Mouse (Mus musculus): ENCODE results near the gene Ncam1. TPM values are rescaled to one million over a fixed set of nuclear protein-coding genes. Genes with fewer than 3 reads are reported as not detected.
A peak's percentile ranks its signal among the peaks of the same experiment; 100 is the strongest.

The Ncam1 gene
- total and polyA plus RNA-seq, 2 experiments from 2014 or later: 517 to 524 TPM

DNA sequence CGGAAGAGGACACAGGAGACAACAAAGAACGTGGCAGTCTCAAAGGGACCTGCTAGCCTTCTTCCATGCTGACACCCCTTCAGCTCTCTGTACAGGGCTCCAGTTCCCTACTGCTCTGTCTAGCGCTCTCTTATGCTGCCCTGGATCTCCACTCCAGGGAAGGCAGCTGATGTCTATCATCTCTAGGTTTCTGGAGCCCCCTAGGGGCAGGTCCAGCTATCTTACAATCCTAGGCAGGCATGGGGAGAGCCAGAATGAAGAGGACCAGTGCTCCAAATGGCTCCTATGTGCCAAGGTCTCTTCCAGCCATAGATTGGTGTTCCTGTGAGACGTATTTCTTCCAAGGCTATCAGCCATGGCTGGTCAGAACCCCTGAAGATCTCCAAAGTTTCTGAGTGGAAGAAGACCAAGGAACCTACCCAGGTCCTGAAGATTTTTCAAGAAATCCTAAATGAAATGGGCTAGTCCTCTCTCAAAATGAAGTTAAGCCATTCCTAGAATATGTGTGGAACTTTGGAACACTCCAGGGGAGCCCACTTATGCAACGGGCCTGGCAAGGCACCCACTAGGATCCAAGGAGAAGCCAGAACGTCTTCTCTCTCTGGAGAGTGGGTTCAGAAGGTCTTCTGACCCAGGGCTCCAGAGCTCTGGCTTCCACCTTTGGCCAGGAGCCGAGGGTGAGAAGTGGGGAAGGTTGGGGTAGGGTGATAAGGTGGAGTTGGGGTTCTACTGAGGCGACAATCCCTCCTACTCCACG, 290.7 kb downstream of the Ncam1 start:
- Histone ChIP-seq H3K36me3 (ENCODE audit: insufficient read depth) (peaks cover 73% of the 10 kb centered on the region), H3K4me1 (ENCODE audit: insufficient read depth) (no peaks in the 10 kb centered on the region), H3K4me3 (ENCODE audit: low read depth, low read length) (no peak overlapping the region), H3K9me3 (ENCODE audit: low read length) (no peaks in the 10 kb centered on the region), H3K27me3 (ENCODE audit: insufficient read depth, low read length) (no peaks in the 10 kb centered on the region), H3K27ac (ENCODE audit: low read depth, low read length) (no peak overlapping the region), H3K9ac (no peak overlapping the region), H3K4me2 (ENCODE audit: low read depth) (no peak overlapping the region)
- 82% methylated on average over 9 of the region's 9 CpGs for WGBS
- TF ChIP-seq CTCF (IDR thresholded peaks at IDR 0.05; ENCODE audit: low read depth): peak; percentile 39; the same call in 1 of the 2 replicates
- DNase-seq: no peak
- no peak for ATAC-seq

DNA sequence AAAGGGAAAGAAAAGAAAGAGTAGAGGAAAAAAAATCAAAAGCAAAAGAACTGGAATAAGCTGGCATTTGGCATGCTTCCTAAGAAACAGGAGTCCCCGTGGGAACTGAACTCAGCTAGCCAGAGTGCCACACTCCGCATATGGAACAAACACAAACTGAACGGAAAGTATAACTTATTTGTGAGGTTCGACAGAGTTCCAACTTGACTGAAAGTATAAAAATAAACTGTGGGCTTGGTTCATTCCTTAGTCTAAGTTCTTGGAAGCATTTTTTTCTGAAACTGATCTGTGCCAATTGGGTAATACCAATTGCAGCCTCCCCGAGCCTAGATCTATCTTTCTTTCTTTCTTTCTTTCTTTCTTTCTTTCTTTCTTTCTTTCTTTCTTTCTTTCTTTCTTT, 294.1 kb downstream of the Ncam1 start:
- H3K4me1 ChIP-seq (ENCODE audit: insufficient read depth): no peaks in the 10 kb centered on the region
- H3K4me2 ChIP-seq (ENCODE audit: low read depth): no peak overlapping the region
- DNase-seq (peak; percentile 38), ATAC-seq (no peak)
- H3K36me3 ChIP-seq (ENCODE audit: insufficient read depth): peaks cover 48% of the 10 kb centered on the region
- H3K27me3 ChIP-seq (ENCODE audit: insufficient read depth, low read length): no peaks in the 10 kb centered on the region
- no peak overlapping the region for H3K27ac ChIP-seq (ENCODE audit: low read depth, low read length)
- TF ChIP-seq CTCF (IDR thresholded peaks at IDR 0.05; ENCODE audit: low read depth): no peak
- WGBS: 17% methylated on average over 5 of the region's 5 CpGs
- H3K9ac ChIP-seq: no peak overlapping the region
- H3K4me3 ChIP-seq (ENCODE audit: low read depth, low read length): no peak overlapping the region
- no peaks in the 10 kb centered on the region for H3K9me3 ChIP-seq (ENCODE audit: low read length)

DNA sequence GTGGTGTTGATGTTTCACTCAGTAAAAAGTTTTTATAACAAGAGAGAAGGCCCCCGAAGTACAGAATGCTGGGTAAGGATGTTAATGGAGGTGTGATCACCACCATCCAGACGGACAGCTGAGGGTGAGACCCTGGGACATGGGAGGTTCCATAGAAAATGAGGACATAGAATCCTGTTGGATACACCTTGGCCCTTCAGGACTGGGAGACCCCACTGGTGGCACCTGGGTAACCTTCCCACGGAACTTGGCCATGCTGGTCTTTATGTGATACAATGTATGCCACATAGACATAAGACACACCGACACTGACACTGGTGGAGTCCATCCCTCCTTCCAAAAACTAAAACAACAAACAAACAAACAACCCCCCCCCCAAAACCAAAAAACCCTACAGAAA, 296.5 kb downstream of the Ncam1 start:
- WGBS: 90% methylated on average over 4 of the region's 4 CpGs
- Histone ChIP-seq H3K27ac (ENCODE audit: low read depth, low read length) (no peak overlapping the region), H3K4me2 (ENCODE audit: low read depth) (no peak overlapping the region), H3K4me3 (ENCODE audit: low read depth, low read length) (no peak overlapping the region), H3K9ac (no peak overlapping the region), H3K4me1 (ENCODE audit: insufficient read depth) (no peaks in the 10 kb centered on the region), H3K27me3 (ENCODE audit: insufficient read depth, low read length) (no peaks in the 10 kb centered on the region), H3K36me3 (ENCODE audit: insufficient read depth) (peaks cover 27% of the 10 kb centered on the region), H3K9me3 (ENCODE audit: low read length) (no peaks in the 10 kb centered on the region)
- TF ChIP-seq CTCF (IDR thresholded peaks at IDR 0.05; ENCODE audit: low read depth): no peak
- no peak for DNase-seq
- no peak for ATAC-seq

DNA sequence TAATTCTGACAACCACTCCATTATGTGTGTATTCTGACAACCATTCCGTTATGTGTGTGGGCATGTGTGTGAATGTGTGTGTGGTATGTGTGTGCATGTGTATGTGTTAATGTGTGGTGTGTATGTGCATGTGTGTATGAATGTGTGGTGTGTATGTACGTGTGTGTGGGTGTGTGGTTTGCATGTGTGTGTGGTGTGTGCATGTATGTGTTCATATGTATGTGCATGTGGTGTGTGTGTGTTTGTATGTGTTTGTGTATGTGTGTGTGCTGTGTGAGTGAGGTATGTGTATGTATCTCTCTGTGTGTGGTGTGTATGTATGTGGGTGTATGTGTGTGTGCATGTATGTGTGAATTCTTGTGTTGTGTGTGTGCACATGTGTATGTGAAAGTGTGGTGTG, 298.8 kb downstream of the Ncam1 start:
- WGBS: 88% methylated on average over 2 of the region's 2 CpGs
- H3K4me1 ChIP-seq (ENCODE audit: insufficient read depth): no peaks in the 10 kb centered on the region
- H3K27me3 ChIP-seq (ENCODE audit: insufficient read depth, low read length): no peaks in the 10 kb centered on the region
- no peaks in the 10 kb centered on the region for H3K9me3 ChIP-seq (ENCODE audit: low read length)
- no peak overlapping the region for H3K4me2 ChIP-seq (ENCODE audit: low read depth)
- no peak overlapping the region for H3K9ac ChIP-seq
- peaks cover 7% of the 10 kb centered on the region for H3K36me3 ChIP-seq (ENCODE audit: insufficient read depth)
- no peak for TF ChIP-seq CTCF (IDR thresholded peaks at IDR 0.05; ENCODE audit: low read depth)
- no peak overlapping the region for H3K4me3 ChIP-seq (ENCODE audit: low read depth, low read length)
- no peak for ATAC-seq
- DNase-seq: no peak
- no peak overlapping the region for H3K27ac ChIP-seq (ENCODE audit: low read depth, low read length)

GRCm38 (mm10) chr9:49493979-49494649, 304.6 kb downstream of the Ncam1 start:
- peak; percentile 97 for TF ChIP-seq CTCF (IDR thresholded peaks at IDR 0.05; ENCODE audit: low read depth)
- no peak overlapping the region for H3K4me2 ChIP-seq (ENCODE audit: low read depth)
- H3K9ac ChIP-seq: 0 out of 2 replicates have a peak overlapping the region, but pooled peaks have one; percentile 22

DNA sequence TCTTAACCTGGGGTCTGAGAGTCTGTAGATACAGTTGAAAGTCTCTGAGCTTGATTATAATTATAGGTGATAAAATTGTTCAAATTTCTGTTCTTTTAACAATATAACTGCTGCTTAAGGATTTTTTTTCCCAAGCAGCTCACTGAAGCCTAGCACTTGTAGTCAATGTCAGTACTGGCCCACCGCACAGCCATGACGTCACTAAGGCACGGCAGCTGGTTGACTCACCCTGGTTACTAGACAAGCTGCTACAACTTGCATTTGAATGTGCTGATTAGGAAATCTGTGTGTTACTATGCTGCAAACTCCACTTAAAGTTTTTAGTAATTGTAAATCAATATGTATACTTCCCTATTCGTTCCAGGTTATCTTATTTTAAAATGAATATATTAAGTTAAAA, 308.1 kb downstream of the Ncam1 start:
- Histone ChIP-seq H3K9me3 (ENCODE audit: low read length) (no peaks in the 10 kb centered on the region), H3K27ac (ENCODE audit: low read depth, low read length) (no peak overlapping the region), H3K4me3 (ENCODE audit: low read depth, low read length) (no peak overlapping the region), H3K27me3 (ENCODE audit: insufficient read depth, low read length) (no peaks in the 10 kb centered on the region), H3K36me3 (ENCODE audit: insufficient read depth) (no peaks in the 10 kb centered on the region), H3K4me2 (ENCODE audit: low read depth) (no peak overlapping the region), H3K4me1 (ENCODE audit: insufficient read depth) (no peaks in the 10 kb centered on the region), H3K9ac (no peak overlapping the region)
- ATAC-seq (no peak), DNase-seq (no peak)
- no peak for TF ChIP-seq CTCF (IDR thresholded peaks at IDR 0.05; ENCODE audit: low read depth)
- WGBS: 62% methylated on average over 4 of the region's 4 CpGs

More at GRCm38 (mm10) chr9:49493979-49494649, 304.6 kb downstream of the Ncam1 start:
- H3K27ac ChIP-seq (ENCODE audit: low read depth, low read length): 0 out of 2 replicates have a peak overlapping the region, but pooled peaks have one; percentile 40
- no peaks in the 10 kb centered on the region for H3K4me1 ChIP-seq (ENCODE audit: insufficient read depth)
- H3K36me3 ChIP-seq (ENCODE audit: insufficient read depth): no peaks in the 10 kb centered on the region
- H3K4me3 ChIP-seq (ENCODE audit: low read depth, low read length): no peak overlapping the region
- ATAC-seq (peak; percentile 87), DNase-seq (peak; percentile 92)
- no peaks in the 10 kb centered on the region for H3K27me3 ChIP-seq (ENCODE audit: insufficient read depth, low read length)
- WGBS: 2% methylated on average over 4 of the region's 4 CpGs
- H3K9me3 ChIP-seq (ENCODE audit: low read length): no peaks in the 10 kb centered on the region
